Mouse (Mus musculus) splenic B cell, adult 2 months (primary cell): ENCODE results near the gene Ubxn1.
"Not testable (repeated sequence)": the region's sequence is repeated elsewhere in the genome, so short reads cannot be mapped to it uniquely, and the experiment has no call there.

ENCODE experiments used
- DNase-seq: peaks from one replicate; pipeline ENCODE4 v3.0.0-alpha.2; 2011; ENCODE audit warnings: low read depth, low spot score
- H3K27me3 ChIP-seq: 2 replicates; pipeline ENCODE4 v1.6.1; 2012; ENCODE audit warnings: mild to moderate bottlenecking, low read length, moderate library complexity, mixed read lengths; ENCODE audit not compliant: control insufficient read depth, poor library complexity, insufficient read depth, severe bottlenecking
- H3K36me3 ChIP-seq: 2 replicates; pipeline ENCODE4 v1.6.1; 2012; ENCODE audit warnings: mild to moderate bottlenecking, low read length, moderate library complexity, mixed read lengths; ENCODE audit not compliant: control insufficient read depth, poor library complexity, insufficient read depth, severe bottlenecking

Ubxn1 gene

GRCm38 (mm10) chr19:8871267-8872186 lies at the start of gene Ubxn1:
Gene Ubxn1 (plus strand): TSS chr19:8871496.
- peak; percentile 94 for DNase-seq
- Histone ChIP-seq H3K27me3 (no peaks in the 10 kb centered on the region), H3K36me3 (peaks cover 6% of the 10 kb centered on the region)

GRCm38 (mm10) chr19:8822696-8823095 lies 48.6 kb upstream of the Ubxn1 start:
- no peaks in the 10 kb centered on the region for H3K27me3 ChIP-seq
- no peak for DNase-seq
- peaks cover 25% of the 10 kb centered on the region for H3K36me3 ChIP-seq

- H3K27me3 ChIP-seq, result no peaks in the 10 kb centered on the region
- peaks cover 46% of the 10 kb centered on the region for H3K36me3 ChIP-seq
- DNase-seq, result no peak
Measured at GRCm38 (mm10) chr19:8829660-8830059, 41.6 kb upstream of the Ubxn1 start, which contains the start of gene AC129217.1. Gene AC129217.1 (plus strand): TSS chr19:8829773.

- DNase-seq, result no peak
- Histone ChIP-seq H3K27me3 (no peaks in the 10 kb centered on the region), H3K36me3 (peaks cover 39% of the 10 kb centered on the region)
Measured at GRCm38 (mm10) chr19:8830664-8831063, 40.6 kb upstream of the Ubxn1 start.

- no peak for DNase-seq
- Histone ChIP-seq H3K36me3 (peaks cover 36% of the 10 kb centered on the region), H3K27me3 (no peaks in the 10 kb centered on the region)
Measured at GRCm38 (mm10) chr19:8831262-8831661, 40.0 kb upstream of the Ubxn1 start.

GRCm38 (mm10) chr19:8832971-8833370 lies 38.3 kb upstream of the Ubxn1 start:
- H3K27me3 ChIP-seq, result no peaks in the 10 kb centered on the region
- DNase-seq, result no peak
- H3K36me3 ChIP-seq, result peaks cover 29% of the 10 kb centered on the region

GRCm38 (mm10) chr19:8836327-8836726 lies 35.0 kb upstream of the Ubxn1 start:
- not testable (repeated sequence) for H3K27me3 ChIP-seq, DNase-seq
- peaks cover 12% of the 10 kb centered on the region; the same call in 1 of the 2 replicates for H3K36me3 ChIP-seq

- Histone ChIP-seq H3K36me3 (peaks cover 7% of the 10 kb centered on the region; the same call in 1 of the 2 replicates), H3K27me3 (no peaks in the 10 kb centered on the region)
Measured at GRCm38 (mm10) chr19:8837251-8837791, 34.0 kb upstream of the Ubxn1 start, which contains the start of gene Bscl2. Gene Bscl2 (plus strand): TSS chr19:8837467.

GRCm38 (mm10) chr19:8838041-8838730 lies 33.1 kb upstream of the Ubxn1 start:
- peaks cover 5% of the 10 kb centered on the region; the same call in 1 of the 2 replicates for H3K36me3 ChIP-seq
- no peaks in the 10 kb centered on the region for H3K27me3 ChIP-seq
- peak; percentile 16 for DNase-seq

More at GRCm38 (mm10) chr19:8837251-8837791, 34.0 kb upstream of the Ubxn1 start, which contains the start of gene Bscl2:
- DNase-seq, result peak; percentile 81

- Histone ChIP-seq H3K36me3 (peaks cover 5% of the 10 kb centered on the region; the same call in 1 of the 2 replicates), H3K27me3 (no peaks in the 10 kb centered on the region)
- no peak for DNase-seq
Measured at GRCm38 (mm10) chr19:8839103-8839907, 32.0 kb upstream of the Ubxn1 start, which contains the start of gene Gng3. Gene Gng3 (minus strand): TSS chr19:8839194.

GRCm38 (mm10) chr19:8839908-8840791 lies 31.1 kb upstream of the Ubxn1 start:
- DNase-seq, result peak; percentile 65
- Histone ChIP-seq H3K27me3 (no peaks in the 10 kb centered on the region), H3K36me3 (0 out of 2 replicates have a peak, but pooled peaks cover 2% of the 10 kb centered on the region)

- Histone ChIP-seq H3K36me3 (0 out of 2 replicates have a peak, but pooled peaks cover 2% of the 10 kb centered on the region), H3K27me3 (no peaks in the 10 kb centered on the region)
- no peak for DNase-seq
Measured at GRCm38 (mm10) chr19:8841012-8841411, 30.3 kb upstream of the Ubxn1 start.

GRCm38 (mm10) chr19:8842961-8843360 lies 28.3 kb upstream of the Ubxn1 start:
- DNase-seq, result no peak
- Histone ChIP-seq H3K36me3 (peaks cover 2% of the 10 kb centered on the region; the same call in 1 of the 2 replicates), H3K27me3 (no peaks in the 10 kb centered on the region)
